Mouse (Mus musculus) thymus, postnatal 4 days (tissue): ENCODE data around the gene Gm49361.

Experiments used
- DNase-seq: peaks from one replicate; pipeline ENCODE4 v3.0.0; 2021

Gm49361 gene

GRCm38 (mm10) chr14:57615828-57616227 lies 130.1 kb downstream of the Gm49361 start:
- DNase-seq = no peak

GRCm38 (mm10) chr14:57611034-57611433 lies 134.9 kb downstream of the Gm49361 start:
- DNase-seq = no peak

- no peak for DNase-seq
Observed at GRCm38 (mm10) chr14:57609816-57610329, 136.0 kb downstream of the Gm49361 start.

GRCm38 (mm10) chr14:57607500-57607899 lies 138.4 kb downstream of the Gm49361 start:
- DNase-seq = no peak

- no peak for DNase-seq
Observed at GRCm38 (mm10) chr14:57606663-57607365, 139.1 kb downstream of the Gm49361 start.

GRCm38 (mm10) chr14:57593279-57593678 lies 152.6 kb downstream of the Gm49361 start:
- no peak for DNase-seq
